Mouse (Mus musculus): ENCODE measurements around the gene Zfp365. TPM values are rescaled to one million over a fixed set of nuclear protein-coding genes. Genes with fewer than 3 reads are reported as not detected.
A peak's percentile ranks its signal among the peaks of the same experiment; 100 is the strongest.

Zfp365 gene
- polyA plus RNA-seq, 1 experiment from 2014 or later, result 3.0 TPM

GRCm38 (mm10) chr10:67839156-67839555 is 73.3 kb downstream of the Zfp365 start:
- Histone ChIP-seq H3K4me3 (no peak overlapping the region), H3K36me3 (no peaks in the 10 kb centered on the region), H3K4me1 (0 out of 2 replicates have a peak, but pooled peaks cover 3% of the 10 kb centered on the region), H3K9ac (no peak overlapping the region), H3K9me3 (no peaks in the 10 kb centered on the region), H3K4me2 (no peak overlapping the region), H3K27ac (no peak overlapping the region), H3K27me3 (no peaks in the 10 kb centered on the region)
- WGBS, result 81% methylated on average over 3 of the region's 3 CpGs
- no peak for ATAC-seq (ENCODE audit: insufficient number of reproducible peaks, insufficient read depth, low FRiP score, low TSS enrichment, low read depth)

- no peak overlapping the region for H3K27ac ChIP-seq
- WGBS, result 62% methylated on average over 17 of the region's 17 CpGs
- no peaks in the 10 kb centered on the region for H3K9me3 ChIP-seq
- H3K4me2 ChIP-seq, result peak overlapping the region; percentile 24; the same call in 1 of the 2 replicates
- no peak for ATAC-seq (ENCODE audit: insufficient number of reproducible peaks, insufficient read depth, low FRiP score, low TSS enrichment, low read depth)
- H3K36me3 ChIP-seq, result no peaks in the 10 kb centered on the region
- H3K9ac ChIP-seq, result no peak overlapping the region
- 0 out of 2 replicates have a peak, but pooled peaks cover 3% of the 10 kb centered on the region for H3K4me1 ChIP-seq
- H3K4me3 ChIP-seq, result no peak overlapping the region
- no peaks in the 10 kb centered on the region for H3K27me3 ChIP-seq
Observed at GRCm38 (mm10) chr10:67836426-67836825, 76.0 kb downstream of the Zfp365 start.

Other genes with a start within 250 kb of the Zfp365 start
- 9.2 and 9.8 TPM in 2 replicates for gene Rtkn2, start 66.9 kb upstream of the Zfp365 start, polyA plus RNA-seq (2015; fragmentation: Nextera tagmentation; extraction: Ambion mirVana)

All from embryonic facial prominence, embryonic 13.5 days (tissue).